Mouse (Mus musculus): ENCODE data around the gene Gm20924. TPM values are rescaled to one million over a fixed set of nuclear protein-coding genes. Genes with fewer than 3 reads are reported as not detected.

The Gm20924 gene
- not detected for total RNA-seq (2023)

DNA sequence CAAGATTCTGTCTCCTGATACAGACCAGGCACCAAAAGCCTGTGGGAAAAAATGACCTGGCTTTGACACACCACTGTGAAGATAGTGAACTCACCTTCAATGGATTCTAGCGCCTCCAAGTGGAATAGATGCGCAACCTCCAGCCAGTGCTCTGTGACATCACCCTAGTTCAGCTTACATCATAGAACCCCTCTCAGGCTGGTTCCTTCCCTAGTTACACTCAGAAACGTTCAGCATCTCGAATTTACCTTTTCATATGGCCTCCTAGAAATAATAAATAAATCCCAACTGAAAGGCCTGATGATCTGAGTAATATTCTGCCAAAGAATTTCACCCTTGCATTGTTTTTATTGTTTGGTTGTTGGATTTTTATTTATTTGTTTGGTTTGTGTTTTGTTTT lies at the start of gene Gm20924:
Gene Gm20924 (minus strand): TSS at position 101 of the 400 bp plus-strand sequence.

Other genes with a start within 250 kb of the Gm20924 start
- not detected for gene Gm20736, start 170.2 kb upstream of the Gm20924 start, total RNA-seq (2023)